Mouse (Mus musculus) kidney, postnatal 0 days (tissue): ENCODE data around the gene Myl3. TPM values are rescaled to one million over a fixed set of nuclear protein-coding genes. Genes with fewer than 3 reads are reported as not detected.

Experiments
- ATAC-seq: fragments of 200-750 bp; cut with Nextera tagmentation; replicated peaks from 2 replicates; pipeline ENCODE4 v1.8.0; 2017; ENCODE audit warnings: low read depth, moderate number of reproducible peaks, moderate TSS enrichment, moderate library complexity; ENCODE audit not compliant: low FRiP score
- DNase-seq: peaks from one replicate; pipeline ENCODE4 v3.0.0-alpha.2; 2016; ENCODE audit warnings: low spot score
- H3K27ac ChIP-seq: fragments of 300-500 bp; sonication (generic); 2 replicates; pipeline ENCODE4 v1.5.1; 2014; ENCODE audit warnings: mild to moderate bottlenecking
- H3K27me3 ChIP-seq: fragments of 300-500 bp; sonication (generic); 2 replicates; pipeline ENCODE4 v1.6.1; 2014; ENCODE audit warnings: low read length, mixed read lengths; ENCODE audit not compliant: insufficient read depth
- H3K36me3 ChIP-seq: fragments of 300-500 bp; sonication (generic); 2 replicates; pipeline ENCODE4 v1.6.1; 2014; ENCODE audit warnings: low read length, mixed read lengths; ENCODE audit not compliant: insufficient read depth
- H3K4me1 ChIP-seq: fragments of 300-500 bp; sonication (generic); replicated peaks from 2 replicates; pipeline ENCODE4 v1.6.1; 2014; ENCODE audit warnings: antibody characterized with exemption, low read length, mixed read lengths; ENCODE audit not compliant: insufficient read depth
- H3K4me2 ChIP-seq: fragments of 300-500 bp; sonication (generic); 2 replicates; pipeline ENCODE4 v1.6.1; 2014; ENCODE audit warnings: mild to moderate bottlenecking, low read length, moderate library complexity, mixed read lengths
- H3K4me3 ChIP-seq: fragments of 300-500 bp; sonication (generic); replicated peaks from 2 replicates; pipeline ENCODE4 v1.5.1; 2014; ENCODE audit warnings: low read depth, low read length
- H3K9ac ChIP-seq: fragments of 300-500 bp; sonication (generic); 2 replicates; pipeline ENCODE4 v1.6.1; 2014; ENCODE audit warnings: low read depth, low read length
- H3K9me3 ChIP-seq: fragments of 300-500 bp; sonication (generic); replicated peaks from 2 replicates; pipeline ENCODE4 v1.6.1; 2016; ENCODE audit warnings: low read length, inconsistent platforms, mixed read lengths
- CTCF ChIP-seq: IDR thresholded peaks from 2 replicates; pipeline ENCODE4 v1.5.1; 2016; ENCODE audit warnings: antibody characterized with exemption, low read depth, mild to moderate bottlenecking, moderate library complexity
- WGBS: fragments of 180-500 bp; shearing (Covaris S2); extraction: QIAGEN DNeasy Blood & Tissue Kit; methylation state at CpG from one replicate; pipeline ENCODE4 v1.1.7; 2014; 5-methylcytosine and 5-hydroxymethylcytosine counted together
- polyA plus RNA-seq: library from polyadenylated mRNA; unstranded; fragments of >200 nt; fragmentation: Nextera tagmentation; extraction: Ambion mirVana; gene quantifications from 2 replicates; pipeline ENCODE4 v1.2.1, GENCODE M21; 2015

The Myl3 gene
- polyA plus RNA-seq, 1 experiment from 2014 or later, result 1.5 TPM

DNA sequence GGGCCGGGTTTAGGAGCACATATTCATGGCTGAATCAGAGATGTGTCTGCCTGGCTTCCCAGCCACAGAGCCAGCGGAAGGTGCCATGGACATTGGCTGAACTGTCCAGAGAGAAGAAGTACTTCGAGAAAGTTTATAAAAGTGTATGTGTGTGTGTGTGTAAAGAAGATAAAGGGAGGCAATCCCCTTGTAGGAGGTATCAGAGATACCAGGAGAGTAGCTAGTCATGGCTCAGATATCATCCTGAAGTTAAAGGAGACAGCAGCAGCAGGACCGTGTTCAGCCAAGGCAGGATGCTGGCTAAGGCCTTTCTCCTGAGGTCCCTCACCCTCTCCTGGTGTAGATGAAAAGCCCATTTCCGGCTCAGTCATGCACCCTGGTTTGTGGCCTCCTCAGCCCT, 9.8 kb downstream of the Myl3 start:
- Histone ChIP-seq H3K27ac (0 out of 2 replicates have a peak overlapping the region, but pooled peaks have one; percentile 11), H3K4me3 (no peak overlapping the region), H3K4me1 (peaks cover 37% of the 10 kb centered on the region), H3K4me2 (no peak overlapping the region), H3K9ac (no peak overlapping the region), H3K27me3 (no peaks in the 10 kb centered on the region), H3K36me3 (no peaks in the 10 kb centered on the region), H3K9me3 (no peaks in the 10 kb centered on the region)
- WGBS, result 62% methylated on average over 5 of the region's 5 CpGs
- DNase-seq (no peak), ATAC-seq (no peak)
- TF ChIP-seq CTCF, result no peak

DNA sequence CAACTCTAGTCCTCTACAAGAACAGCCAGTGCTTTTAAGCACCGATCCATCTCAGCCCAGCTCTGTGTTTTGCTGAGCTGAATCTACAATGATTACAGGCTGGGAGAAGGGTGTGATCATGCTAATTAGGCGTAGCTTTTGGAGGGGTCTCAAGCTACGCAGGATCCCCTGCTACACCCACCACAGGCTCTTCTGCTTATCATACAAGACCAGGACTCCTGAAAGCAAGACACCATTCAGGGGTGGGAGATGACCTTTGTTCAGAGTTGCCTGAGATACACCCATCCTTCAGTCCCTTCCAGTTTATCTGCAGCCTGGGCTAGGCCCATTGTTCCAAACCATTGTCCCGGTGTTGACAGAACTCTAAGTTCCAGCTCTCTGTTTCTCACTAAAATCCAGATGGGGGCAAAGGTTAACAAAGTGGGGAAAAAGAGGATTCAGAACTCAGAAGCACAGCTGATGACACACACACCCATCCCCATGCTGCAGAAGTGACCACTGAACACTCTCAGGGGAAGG, 11.3 kb downstream of the Myl3 start:
- H3K4me2 ChIP-seq, result no peak overlapping the region
- ATAC-seq, result no peak
- H3K9me3 ChIP-seq, result no peaks in the 10 kb centered on the region
- WGBS, result 87% methylated on average over 4 of the region's 4 CpGs
- no peaks in the 10 kb centered on the region for H3K36me3 ChIP-seq
- H3K4me3 ChIP-seq, result no peak overlapping the region
- no peak for DNase-seq
- peaks cover 26% of the 10 kb centered on the region for H3K4me1 ChIP-seq
- TF ChIP-seq CTCF, result no peak
- H3K27me3 ChIP-seq, result no peaks in the 10 kb centered on the region
- no peak overlapping the region for H3K27ac ChIP-seq
- no peak overlapping the region for H3K9ac ChIP-seq

DNA sequence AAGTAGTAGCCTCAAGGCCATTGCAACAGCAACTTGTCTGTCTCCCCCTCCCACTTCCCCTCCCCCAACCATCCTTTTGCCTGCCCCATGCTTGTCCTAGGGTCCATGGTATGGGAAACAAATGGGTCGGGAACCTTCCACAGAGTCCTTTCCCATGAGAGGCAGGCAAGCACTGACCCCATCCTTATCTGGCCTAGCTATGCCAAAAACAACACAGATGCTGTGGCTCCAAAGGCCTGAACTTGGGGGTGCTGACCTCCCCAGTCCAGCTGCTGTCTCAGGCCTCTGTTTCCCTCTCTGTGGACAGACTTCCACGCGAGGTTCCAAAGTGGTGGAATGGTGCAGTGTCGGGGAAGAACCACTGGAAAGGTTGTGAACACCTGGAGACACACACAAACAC, 12.1 kb downstream of the Myl3 start:
- WGBS, result 80% methylated on average over 4 of the region's 4 CpGs
- no peak overlapping the region for H3K4me2 ChIP-seq
- no peak for ATAC-seq
- DNase-seq, result no peak
- H3K9me3 ChIP-seq, result no peaks in the 10 kb centered on the region
- no peak overlapping the region for H3K4me3 ChIP-seq
- no peak overlapping the region for H3K9ac ChIP-seq
- peaks cover 26% of the 10 kb centered on the region for H3K4me1 ChIP-seq
- no peak for TF ChIP-seq CTCF
- H3K36me3 ChIP-seq, result no peaks in the 10 kb centered on the region
- no peak overlapping the region for H3K27ac ChIP-seq
- H3K27me3 ChIP-seq, result no peaks in the 10 kb centered on the region

DNA sequence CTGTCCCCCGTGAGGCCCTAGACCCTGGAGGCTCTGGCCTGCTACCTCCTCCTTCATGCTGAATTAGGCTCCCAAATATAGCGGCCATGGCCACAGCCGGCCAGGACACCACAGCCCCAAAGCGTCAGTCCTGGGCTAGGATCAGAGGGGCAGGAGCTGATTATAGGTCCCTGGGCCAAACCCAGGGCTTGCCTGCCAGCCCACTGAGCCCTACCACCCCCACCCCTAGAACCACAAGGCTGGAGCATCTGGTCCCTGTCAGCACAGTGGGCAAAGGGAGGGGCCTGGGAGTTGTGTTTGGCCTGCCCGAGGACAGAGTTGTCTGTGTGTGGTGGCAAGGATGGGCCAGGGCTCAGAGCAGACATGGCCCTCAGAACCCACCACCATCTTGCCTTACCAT, 16.2 kb downstream of the Myl3 start:
- no peak for DNase-seq
- Histone ChIP-seq H3K4me2 (no peak overlapping the region), H3K9me3 (no peaks in the 10 kb centered on the region), H3K9ac (no peak overlapping the region), H3K4me1 (no peaks in the 10 kb centered on the region), H3K27me3 (no peaks in the 10 kb centered on the region), H3K27ac (no peak overlapping the region), H3K36me3 (no peaks in the 10 kb centered on the region), H3K4me3 (no peak overlapping the region)
- no peak for TF ChIP-seq CTCF
- WGBS, result 86% methylated on average over 5 of the region's 5 CpGs
- no peak for ATAC-seq

DNA sequence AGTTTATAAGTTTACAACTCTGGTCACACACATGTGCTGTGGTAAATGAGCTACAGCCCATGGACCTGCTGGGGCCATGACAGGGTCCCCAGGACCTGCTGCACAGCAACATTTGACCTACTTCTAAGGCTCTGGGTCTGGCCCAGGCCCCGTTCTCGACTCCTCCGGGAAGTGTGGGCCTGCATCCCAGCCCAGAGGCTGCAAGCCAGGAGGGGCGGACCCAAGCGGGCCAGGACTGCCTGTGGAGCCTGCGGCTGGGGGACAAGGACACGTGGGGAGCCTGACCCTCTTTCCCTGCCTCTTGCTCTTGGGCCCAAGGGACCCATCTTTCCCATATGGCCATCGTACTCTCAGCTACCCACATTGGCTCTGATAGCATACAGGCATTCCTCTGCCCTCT, 16.9 kb downstream of the Myl3 start:
- Histone ChIP-seq H3K4me3 (no peak overlapping the region), H3K36me3 (no peaks in the 10 kb centered on the region), H3K27ac (no peak overlapping the region), H3K9ac (no peak overlapping the region), H3K9me3 (no peaks in the 10 kb centered on the region), H3K4me1 (no peaks in the 10 kb centered on the region), H3K4me2 (no peak overlapping the region), H3K27me3 (no peaks in the 10 kb centered on the region)
- ATAC-seq (no peak; the same call in 1 of the 2 replicates), DNase-seq (no peak)
- no peak for TF ChIP-seq CTCF
- WGBS, result 62% methylated on average over 8 of the region's 8 CpGs

DNA sequence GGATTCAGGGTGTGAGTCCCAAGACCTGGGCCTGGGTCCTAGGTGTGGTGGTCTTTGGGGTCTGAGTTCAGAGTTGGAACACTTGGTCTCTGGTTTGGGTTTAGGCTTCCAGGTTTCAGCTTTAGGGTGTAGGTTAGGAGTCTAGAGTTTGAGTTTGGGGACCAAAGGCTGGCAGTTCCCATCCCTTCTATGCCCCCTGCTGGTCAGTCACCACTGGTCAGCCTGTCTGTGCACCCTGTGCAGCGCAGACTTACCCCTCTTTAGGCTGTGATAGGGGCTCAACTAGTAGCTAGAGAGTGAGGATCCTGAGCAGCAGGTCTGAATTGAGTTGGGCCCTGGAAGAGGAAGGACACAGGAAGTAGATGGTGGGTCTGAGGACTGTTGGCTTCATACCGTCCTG, 17.6 kb downstream of the Myl3 start:
- Histone ChIP-seq H3K4me3 (no peak overlapping the region), H3K27ac (no peak overlapping the region), H3K36me3 (no peaks in the 10 kb centered on the region), H3K27me3 (no peaks in the 10 kb centered on the region), H3K9ac (no peak overlapping the region), H3K9me3 (no peaks in the 10 kb centered on the region), H3K4me2 (no peak overlapping the region), H3K4me1 (no peaks in the 10 kb centered on the region)
- peak; percentile 86 for TF ChIP-seq CTCF
- ATAC-seq (peak; percentile 57; the same call in 1 of the 2 replicates), DNase-seq (peak; percentile 79)
- WGBS, result 52% methylated on average over 2 of the region's 2 CpGs

DNA sequence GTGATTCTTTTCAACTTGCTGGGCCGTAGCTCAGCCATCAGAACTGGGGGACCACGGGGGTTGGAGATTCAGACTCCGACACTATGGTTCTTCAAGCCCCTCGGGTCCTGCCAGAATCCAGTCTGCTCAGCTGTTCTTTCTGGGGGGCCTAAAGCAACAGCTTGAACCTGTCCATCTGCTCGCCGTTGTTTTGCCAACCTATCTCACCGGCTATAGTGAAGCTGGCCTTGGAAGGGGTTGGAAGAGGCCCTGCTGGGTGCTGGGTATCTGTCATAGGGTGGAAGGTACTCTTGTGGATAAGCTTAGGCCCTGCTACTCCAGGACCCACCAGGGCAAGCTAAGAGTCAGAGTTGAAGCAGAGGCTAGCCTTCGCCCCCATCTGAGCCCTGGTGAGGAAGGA, 19.2 kb downstream of the Myl3 start:
- Histone ChIP-seq H3K9me3 (no peaks in the 10 kb centered on the region), H3K36me3 (no peaks in the 10 kb centered on the region), H3K4me2 (no peak overlapping the region), H3K27ac (no peak overlapping the region), H3K9ac (no peak overlapping the region), H3K4me1 (no peaks in the 10 kb centered on the region), H3K4me3 (no peak overlapping the region), H3K27me3 (no peaks in the 10 kb centered on the region)
- ATAC-seq (no peak), DNase-seq (no peak)
- no peak for TF ChIP-seq CTCF
- WGBS, result 69% methylated on average over 8 of the region's 8 CpGs
